Mouse (Mus musculus) left cerebral cortex, postnatal 14 days (tissue): ENCODE data around the gene Cd248. TPM values are rescaled to one million over a fixed set of nuclear protein-coding genes. Genes with fewer than 3 reads are reported as not detected.

Experiments
- DNase-seq, 2 experiments: peaks; one replicate each; pipeline ENCODE4 v3.0.0; 2021 to 2022; ENCODE audit warnings: low spot score in 2 of 2, mixed read lengths in 1 of 2
- intact Hi-C: fragments of 180-260 bp; cut with DNase I; formaldehyde crosslinking; loops from one replicate; pipeline ENCODE4 v1.15.1; 2025
- total RNA-seq, 2 experiments: library from RNA; stranded (reverse); gene quantifications; 2 replicates each; pipeline ENCODE4 v1.2.3; 2021

Gene Cd248
- total RNA-seq, 2 experiments from 2014 or later, result 9.0 to 9.4 TPM

GRCm38 (mm10) chr19:5051031-5051430 lies 16.8 kb upstream of the Cd248 start:
- DNase-seq, result no peak
- intact Hi-C loops, result no loop called here

- DNase-seq, result no peak
- intact Hi-C loops, result no loop called here
Observed at GRCm38 (mm10) chr19:5051515-5051914, 16.4 kb upstream of the Cd248 start.

GRCm38 (mm10) chr19:5052166-5052822 lies 15.6 kb upstream of the Cd248 start:
- DNase-seq, result no peak
- intact Hi-C loops, result no loop called here

- no peak for DNase-seq
- intact Hi-C loops, result no loop called here
Observed at GRCm38 (mm10) chr19:5052853-5053252, 15.0 kb upstream of the Cd248 start.

- intact Hi-C loops, result no loop called here
- DNase-seq, result no peak
Observed at GRCm38 (mm10) chr19:5053909-5054308, 14.0 kb upstream of the Cd248 start.

- DNase-seq, result no peak
- intact Hi-C loops, result loop anchor here (2.0 kb wide), 1 partner anchor 17 kb away; no protein-coding TSS in a partner anchor
Observed at GRCm38 (mm10) chr19:5056251-5056650, 11.6 kb upstream of the Cd248 start.

GRCm38 (mm10) chr19:5057876-5058775 lies 9.8 kb upstream of the Cd248 start:
- intact Hi-C loops, result loop anchor here (2.0 kb wide), 1 partner anchor 15 kb away; no protein-coding TSS in a partner anchor
- DNase-seq, result no peak

- intact Hi-C loops, result no loop called here
- no peak for DNase-seq
Observed at GRCm38 (mm10) chr19:5058801-5059771, 8.8 kb upstream of the Cd248 start.

- no peak for DNase-seq
- intact Hi-C loops, result no loop called here
Observed at GRCm38 (mm10) chr19:5060365-5061330, 7.2 kb upstream of the Cd248 start.

GRCm38 (mm10) chr19:5062041-5062440 lies 5.8 kb upstream of the Cd248 start:
- intact Hi-C loops, result no loop called here
- DNase-seq, result no peak

- intact Hi-C loops, result no loop called here
- DNase-seq, result no peak
Observed at GRCm38 (mm10) chr19:5062446-5062845, 5.4 kb upstream of the Cd248 start.

GRCm38 (mm10) chr19:5065104-5065503 lies 2.8 kb upstream of the Cd248 start:
- DNase-seq, result no peak
- intact Hi-C loops, result no loop called here

GRCm38 (mm10) chr19:5067040-5067799 lies 658 bp upstream of the Cd248 start:
- no peak for DNase-seq
- intact Hi-C loops, result no loop called here

GRCm38 (mm10) chr19:5068570-5069234 lies 824 bp downstream of the Cd248 start:
- intact Hi-C loops, result no loop called here
- DNase-seq, result no peak

GRCm38 (mm10) chr19:5069486-5069885 lies 1.6 kb downstream of the Cd248 start:
- intact Hi-C loops, result no loop called here
- no peak for DNase-seq

- DNase-seq, result no peak
- intact Hi-C loops, result no loop called here
Observed at GRCm38 (mm10) chr19:5069978-5070377, 2.1 kb downstream of the Cd248 start.

GRCm38 (mm10) chr19:5071077-5071476 lies 3.2 kb downstream of the Cd248 start:
- DNase-seq, result no peak
- intact Hi-C loops, result no loop called here
